In the genomic region with DNA sequence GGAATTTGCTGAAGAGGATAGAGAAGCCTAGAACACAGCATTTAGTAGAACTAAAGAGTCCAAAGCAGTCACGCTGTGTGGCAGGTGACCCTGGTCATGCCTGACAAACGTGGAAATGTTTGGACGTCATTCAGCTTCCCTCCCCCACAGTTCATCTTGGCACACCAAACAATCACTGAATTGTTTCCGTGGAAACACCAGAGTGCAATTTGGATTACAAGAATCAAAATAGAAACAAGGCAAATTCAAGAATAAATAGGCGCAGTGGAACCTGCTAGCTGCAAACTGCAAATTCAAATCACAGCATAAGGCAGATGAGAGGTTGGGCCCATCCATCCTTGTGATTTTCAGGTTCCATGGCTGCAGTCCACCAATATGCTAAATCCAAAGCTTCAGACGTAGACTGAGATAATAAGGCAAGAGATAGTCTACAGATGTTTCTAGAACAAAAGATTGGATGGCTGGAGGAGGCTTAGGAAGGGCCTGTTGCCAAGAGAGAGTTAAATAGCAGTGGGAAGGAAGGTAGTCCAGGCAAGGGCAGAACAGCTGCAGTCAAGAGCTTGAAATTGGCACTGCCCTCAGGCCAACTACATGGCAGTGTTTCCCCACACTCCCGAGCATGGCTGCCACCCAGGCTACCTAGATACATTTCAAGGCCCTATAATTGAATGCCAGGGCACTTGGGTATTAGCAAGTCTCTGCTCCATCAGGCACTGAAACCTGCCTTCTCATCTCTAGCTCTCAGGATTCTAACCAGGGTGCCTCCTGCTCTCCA, we compare ENCODE assay signal across 9 mouse cellular contexts. TPM values are rescaled to one million over a fixed set of nuclear protein-coding genes. Genes with fewer than 3 reads are reported as not detected.
DNase-seq lines count a peak whose midpoint lies in the region; ATAC-seq and TF ChIP-seq lines count a peak whose summit lies in the region.
"Had no signal": no experiment of that assay in that cellular context is flagged by ENCODE, and none has a peak within 500 bp of the region (broad histone marks: within the 10 kb centered on the region; RNA-seq: fewer than 3 reads in every experiment).

No protein-coding gene starts in this region.

- no peak overlapping the region for H3K4me3 ChIP-seq in lung, postnatal 0 days (ENCODE audit: low read depth, low read length)
- H3K4me3 ChIP-seq: heart, embryonic 15.5 days had no signal

- H3K27ac ChIP-seq in lung, postnatal 0 days (ENCODE audit: low read length): no peak overlapping the region
- H3K27ac ChIP-seq: heart, embryonic 15.5 days had no signal

- intact Hi-C loops in heart, postnatal 25 days (cut with DNase I): no loop called here
- intact Hi-C loops in left cerebral cortex, postnatal 25 days (cut with DNase I): loop anchor here (2.0 kb wide), 1 partner anchor 51 kb away; no protein-coding TSS in a partner anchor

- no peak overlapping the region for H3K4me2 ChIP-seq in lung, postnatal 0 days (replicated peaks; ENCODE audit: low read depth, low read length)
- H3K4me2 ChIP-seq: heart, embryonic 15.5 days had no signal

- TF ChIP-seq EP300 in lung, postnatal 0 days (IDR thresholded peaks at IDR 0.05): no peak

- H3K9ac ChIP-seq in lung, postnatal 0 days (replicated peaks; ENCODE audit: low read depth): no peak overlapping the region
- H3K9ac ChIP-seq: heart, embryonic 15.5 days had no signal

- TF ChIP-seq CTCF in lung, postnatal 0 days (IDR thresholded peaks at IDR 0.05): no peak

- peak; percentile 29 for DNase-seq in lung, postnatal 10 days
- no peak for DNase-seq in lung, postnatal 0 days (ENCODE audit: low spot score)
- peak; percentile 36 for DNase-seq in fibroblast of lung, adult 2 months (ENCODE audit: low read depth)
- peak; percentile 34 for DNase-seq in heart, postnatal 25 days (ENCODE audit: low spot score)
- peak; percentile 72 to 81 for DNase-seq in left cerebral cortex, postnatal 25 days (ENCODE audit: low spot score in 2 of 2)
- peak; percentile 67 for DNase-seq in testis, postnatal 10 days (ENCODE audit: low spot score)
- no peak for DNase-seq in thymus, postnatal 4 days
- no peak for DNase-seq in thymus, postnatal 0 days (ENCODE audit: low spot score)

- no peak for ATAC-seq in lung, postnatal 0 days

- H3K4me1 ChIP-seq in lung, postnatal 0 days (ENCODE audit: insufficient read depth, low read depth, low read length): no peaks in the 10 kb centered on the region; the same call in 1 of the 2 replicates

- 57% methylated on average over 7 of the region's 7 CpGs for WGBS in lung, postnatal 0 days

- no peaks in the 10 kb centered on the region for H3K27me3 ChIP-seq in lung, postnatal 0 days (replicated peaks; ENCODE audit: insufficient read depth, low read length)
- H3K27me3 ChIP-seq: heart, embryonic 15.5 days had no signal

- H3K36me3 ChIP-seq in lung, postnatal 0 days (ENCODE audit: insufficient read depth, low read length): no peaks in the 10 kb centered on the region
- H3K36me3 ChIP-seq: heart, embryonic 15.5 days had no signal

- H3K9me3 ChIP-seq in lung, postnatal 0 days (ENCODE audit: low read length): no peaks in the 10 kb centered on the region
- H3K9me3 ChIP-seq: heart, embryonic 15.5 days had no signal

RNA-seq across cellular contexts. Expression of a gene that starts 8.8 kb away (rescaled TPM):
- polyA plus RNA-seq in lung, postnatal 0 days (2015; fragmentation: Nextera tagmentation; extraction: Ambion mirVana): 0.35 and 0.49 TPM in 2 replicates
- total RNA-seq in heart, postnatal 25 days (2021): under 1 TPM; 0.73 to 0.78 TPM
- 1 to 10 TPM; 2.4 to 3.0 TPM for total RNA-seq in left cerebral cortex, postnatal 25 days (2021)
- 0.57 and 0.99 TPM in 2 replicates for polyA plus RNA-seq in thymus, postnatal 0 days (2015; fragmentation: Nextera tagmentation; extraction: Ambion mirVana)

RNA-seq across cellular contexts. Expression of a gene that starts 26.9 kb away (rescaled TPM):
- 0.31 and 0.56 TPM in 2 replicates for polyA plus RNA-seq in lung, postnatal 0 days (2015; fragmentation: Nextera tagmentation; extraction: Ambion mirVana)
- total RNA-seq in heart, postnatal 25 days (2021): not detected
- total RNA-seq in left cerebral cortex, postnatal 25 days (2021): under 1 TPM; 0.32 TPM
- 0.15 and 0.20 TPM in 2 replicates for polyA plus RNA-seq in thymus, postnatal 0 days (2015; fragmentation: Nextera tagmentation; extraction: Ambion mirVana)

RNA-seq across cellular contexts. Expression of a gene that starts 34.9 kb away (rescaled TPM):
- not detected in 2 replicates for polyA plus RNA-seq in lung, postnatal 0 days (2015; fragmentation: Nextera tagmentation; extraction: Ambion mirVana)
- total RNA-seq in heart, postnatal 25 days (2021): not detected
- not detected for total RNA-seq in left cerebral cortex, postnatal 25 days (2021)
- not detected in 2 replicates for polyA plus RNA-seq in thymus, postnatal 0 days (2015; fragmentation: Nextera tagmentation; extraction: Ambion mirVana)
- polyA plus RNA-seq: heart, embryonic 15.5 days had no signal

RNA-seq across cellular contexts. Expression of a gene that starts 53.7 kb away (rescaled TPM):
- 61.4 and 66.4 TPM in 2 replicates for polyA plus RNA-seq in lung, postnatal 0 days (2015; fragmentation: Nextera tagmentation; extraction: Ambion mirVana)
- 10 to 100 TPM; 71.1 to 71.4 TPM for total RNA-seq in heart, postnatal 25 days (2021)
- total RNA-seq in left cerebral cortex, postnatal 25 days (2021): 100 to 1,000 TPM; 117 TPM
- polyA plus RNA-seq in thymus, postnatal 0 days (2015; fragmentation: Nextera tagmentation; extraction: Ambion mirVana): 83.7 and 93.1 TPM in 2 replicates

RNA-seq across cellular contexts. Expression of a gene that starts 59.0 kb away (rescaled TPM):
- 42.1 and 44.3 TPM in 2 replicates for polyA plus RNA-seq in lung, postnatal 0 days (2015; fragmentation: Nextera tagmentation; extraction: Ambion mirVana)
- 10 to 100 TPM; 25.8 to 26.4 TPM for total RNA-seq in heart, postnatal 25 days (2021)
- 10 to 100 TPM; 40.3 to 42.2 TPM for total RNA-seq in left cerebral cortex, postnatal 25 days (2021)
- 51.0 and 54.2 TPM in 2 replicates for polyA plus RNA-seq in thymus, postnatal 0 days (2015; fragmentation: Nextera tagmentation; extraction: Ambion mirVana)

Comparison
In these comparisons a context has a peak if more than half of its experiments do, and no peak if none do; other contexts are left out.
1. DNase-seq: peak in lung, postnatal 10 days (single experiment), fibroblast of lung, adult 2 months (single experiment), heart, postnatal 25 days (single experiment), left cerebral cortex, postnatal 25 days (2 of 2) and testis, postnatal 10 days (single experiment); none in lung, postnatal 0 days (single experiment), thymus, postnatal 4 days (single experiment) and thymus, postnatal 0 days (single experiment).